Mouse (Mus musculus) heart, postnatal 36 days (tissue): ENCODE measurements at regions not wholly inside any gene's neighbourhood (a gene's known extent, or its start where the extent isn't known, plus 50 kb on each side); places are given as distances from the start of the nearest gene placed in this dataset.

ENCODE experiments used
- DNase-seq, 2 experiments: peaks; one replicate each; pipeline ENCODE4 v3.0.0; 2021 to 2022
- intact Hi-C: fragments of 180-260 bp; cut with DNase I; formaldehyde crosslinking; loops from one replicate; pipeline ENCODE4 v1.15.1; 2025

- DNase-seq = no peak
- intact Hi-C loops = no loop called here
These were observed 355.9 kb upstream of the 3110018I06Rik start for GRCm38 (mm10) chr12:107132501-107132900.

GRCm38 (mm10) chr12:107134353-107134752, 354.1 kb upstream of the 3110018I06Rik start:
- peak in 1 of 2 experiments; percentile 3 for DNase-seq
- intact Hi-C loops = no loop called here

GRCm38 (mm10) chr12:107138677-107139400, 349.6 kb upstream of the 3110018I06Rik start:
- intact Hi-C loops = no loop called here
- no peak for DNase-seq

GRCm38 (mm10) chr12:107140957-107141595, 347.4 kb upstream of the 3110018I06Rik start:
- intact Hi-C loops = no loop called here
- no peak for DNase-seq

GRCm38 (mm10) chr12:107142226-107142625, 346.2 kb upstream of the 3110018I06Rik start:
- intact Hi-C loops = no loop called here
- DNase-seq = no peak

- no peak for DNase-seq
- intact Hi-C loops = no loop called here
These were observed 341.8 kb upstream of the 3110018I06Rik start for GRCm38 (mm10) chr12:107146608-107147121.

- DNase-seq = no peak
- intact Hi-C loops = no loop called here
These were observed 340.0 kb upstream of the 3110018I06Rik start for GRCm38 (mm10) chr12:107148451-107148850.

- DNase-seq = no peak
- intact Hi-C loops = no loop called here
These were observed 337.3 kb upstream of the 3110018I06Rik start for GRCm38 (mm10) chr12:107151089-107151488.

- intact Hi-C loops = no loop called here
- DNase-seq = no peak
These were observed 333.8 kb upstream of the 3110018I06Rik start for GRCm38 (mm10) chr12:107154668-107155067.

- no peak for DNase-seq
- intact Hi-C loops = no loop called here
These were observed 331.5 kb upstream of the 3110018I06Rik start for GRCm38 (mm10) chr12:107156791-107157428.

- intact Hi-C loops = no loop called here
- DNase-seq = no peak
These were observed 329.3 kb upstream of the 3110018I06Rik start for GRCm38 (mm10) chr12:107159126-107159525.

GRCm38 (mm10) chr12:107160137-107160536, 328.3 kb upstream of the 3110018I06Rik start:
- no peak for DNase-seq
- intact Hi-C loops = no loop called here

GRCm38 (mm10) chr12:107160628-107161027, 327.8 kb upstream of the 3110018I06Rik start:
- DNase-seq = no peak
- intact Hi-C loops = no loop called here

- intact Hi-C loops = no loop called here
- no peak for DNase-seq
These were observed 317.5 kb upstream of the 3110018I06Rik start for GRCm38 (mm10) chr12:107170926-107171325.

- no peak for DNase-seq
- intact Hi-C loops = no loop called here
These were observed 316.8 kb upstream of the 3110018I06Rik start for GRCm38 (mm10) chr12:107171676-107172075.

- no peak for DNase-seq
- intact Hi-C loops = no loop called here
These were observed 309.8 kb upstream of the 3110018I06Rik start for GRCm38 (mm10) chr12:107178676-107179075.

- no peak for DNase-seq
- intact Hi-C loops = no loop called here
These were observed 307.9 kb upstream of the 3110018I06Rik start for GRCm38 (mm10) chr12:107180501-107180900.

GRCm38 (mm10) chr12:107181291-107181690, 307.1 kb upstream of the 3110018I06Rik start:
- intact Hi-C loops = no loop called here
- no peak for DNase-seq

- intact Hi-C loops = no loop called here
- DNase-seq = no peak
These were observed 306.3 kb upstream of the 3110018I06Rik start for GRCm38 (mm10) chr12:107182091-107182655.

GRCm38 (mm10) chr12:107183283-107183682, 305.1 kb upstream of the 3110018I06Rik start:
- DNase-seq = no peak
- intact Hi-C loops = no loop called here

- intact Hi-C loops = no loop called here
- no peak for DNase-seq
These were observed 304.0 kb upstream of the 3110018I06Rik start for GRCm38 (mm10) chr12:107184426-107184825.
